Mouse (Mus musculus): ENCODE measurements around the gene Fam25c. TPM values are rescaled to one million over a fixed set of nuclear protein-coding genes. Genes with fewer than 3 reads are reported as not detected.
"Not testable (repeated sequence)": the region's sequence is repeated elsewhere in the genome, so short reads cannot be mapped to it uniquely, and the experiment has no call there.

Fam25c gene
- polyA plus RNA-seq, 1 experiment from 2014 or later = not detected

DNA sequence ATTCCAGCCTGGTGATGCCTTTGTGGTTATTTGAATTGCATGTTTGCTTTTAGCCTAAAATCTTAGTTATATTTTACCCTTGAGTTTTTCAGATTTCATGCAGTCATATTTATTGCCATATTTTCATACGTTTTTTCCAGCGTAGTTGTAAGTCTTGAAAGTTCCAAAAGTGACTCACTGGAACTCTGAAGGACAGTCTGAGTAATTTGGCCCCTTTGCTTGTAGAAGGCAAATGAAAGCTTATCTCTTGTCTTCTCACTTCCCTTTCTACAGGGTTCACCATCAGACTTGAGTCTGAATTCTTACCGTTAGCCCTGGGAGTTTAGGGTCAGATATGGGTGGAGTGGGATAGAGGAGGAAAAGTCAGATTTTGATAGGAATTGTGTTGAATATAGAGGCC is 28.6 kb downstream of the Fam25c start:
- H3K4me3 ChIP-seq (ENCODE audit: inconsistent target) = no peak overlapping the region
- WGBS (ENCODE audit: missing documents) = 94% methylated on average over 3 of the region's 3 CpGs
- peaks cover 69% of the 10 kb centered on the region for H3K36me3 ChIP-seq (ENCODE audit: inconsistent target)
- H3K27ac ChIP-seq = no peak overlapping the region
- H3K79me2 ChIP-seq (ENCODE audit: inconsistent target) = peaks cover 41% of the 10 kb centered on the region

DNA sequence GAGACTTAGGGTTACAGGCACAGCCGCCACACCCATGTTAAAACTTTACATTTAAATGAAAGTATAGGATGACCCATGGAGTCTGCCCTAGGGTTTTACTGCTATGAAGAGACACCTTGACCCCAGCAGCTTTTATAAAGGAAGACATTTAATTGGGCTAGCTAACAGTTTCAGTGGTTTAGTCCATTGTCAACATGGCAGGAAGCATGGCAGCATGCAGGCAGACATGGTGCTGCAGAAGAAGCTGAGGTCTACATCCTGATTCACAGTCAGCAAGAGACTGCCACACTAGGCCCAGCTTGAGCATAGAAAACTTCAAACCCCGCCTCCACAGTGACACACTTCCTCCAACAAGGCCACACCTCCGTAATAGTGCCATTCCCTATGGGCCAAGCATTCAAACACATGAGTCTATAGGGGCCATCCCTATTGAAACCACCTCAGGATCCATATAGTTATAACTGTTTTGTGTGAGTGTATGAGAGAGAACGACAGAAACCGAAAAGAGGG is 31.6 kb downstream of the Fam25c start:
- H3K36me3 ChIP-seq (ENCODE audit: inconsistent target) = peaks cover 57% of the 10 kb centered on the region
- peaks cover 71% of the 10 kb centered on the region for H3K79me2 ChIP-seq (ENCODE audit: inconsistent target)
- 99% methylated on average over 5 of the region's 5 CpGs for WGBS (ENCODE audit: missing documents)
- no peak overlapping the region for H3K27ac ChIP-seq
- no peak overlapping the region for H3K4me3 ChIP-seq (ENCODE audit: inconsistent target)

DNA sequence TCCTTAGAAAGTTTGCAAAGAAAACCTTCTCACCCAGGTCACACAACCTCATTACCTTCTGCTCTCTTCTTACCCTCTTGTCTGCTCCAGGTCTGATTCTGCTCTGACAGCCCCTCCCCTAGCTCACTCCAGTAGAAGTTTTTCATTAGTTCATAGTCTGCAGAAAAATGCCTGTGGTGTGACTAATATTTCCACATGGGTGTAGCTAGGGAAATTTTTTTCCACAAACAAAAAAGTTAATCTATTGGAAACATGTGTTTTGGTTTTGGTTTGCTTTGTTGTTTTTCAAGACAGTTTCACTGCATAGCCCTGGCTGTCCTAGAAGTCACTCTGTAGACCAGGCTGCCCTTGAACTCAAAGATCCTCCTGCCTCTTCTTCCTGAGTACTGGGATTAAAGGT is 37.1 kb downstream of the Fam25c start:
- H3K4me3 ChIP-seq (ENCODE audit: inconsistent target) = no peak overlapping the region
- peaks cover 17% of the 10 kb centered on the region for H3K36me3 ChIP-seq (ENCODE audit: inconsistent target)
- peaks cover 91% of the 10 kb centered on the region for H3K79me2 ChIP-seq (ENCODE audit: inconsistent target)
- no peak overlapping the region for H3K27ac ChIP-seq

DNA sequence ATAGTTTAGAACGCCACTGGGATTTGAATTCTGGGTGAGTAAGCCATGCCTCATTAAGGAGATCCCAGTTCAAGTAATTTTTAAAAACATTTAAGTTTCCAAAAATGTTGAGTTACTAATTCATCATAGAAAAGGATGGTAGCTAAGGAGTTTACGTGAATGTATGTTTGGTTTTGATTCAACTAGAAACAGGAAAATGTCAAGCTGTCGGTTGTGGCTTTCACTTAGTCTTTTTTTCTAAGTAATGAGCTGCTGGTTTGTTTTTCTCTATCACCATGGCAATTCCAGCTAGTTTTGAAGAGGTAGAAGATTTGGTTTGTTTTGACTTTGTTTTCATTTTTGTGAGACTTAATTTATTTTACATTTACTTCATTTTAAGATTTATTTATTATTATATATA is 37.8 kb downstream of the Fam25c start:
- Histone ChIP-seq H3K4me3 (ENCODE audit: inconsistent target) (no peak overlapping the region), H3K36me3 (ENCODE audit: inconsistent target) (peaks cover 17% of the 10 kb centered on the region), H3K79me2 (ENCODE audit: inconsistent target) (peaks cover 94% of the 10 kb centered on the region), H3K27ac (no peak overlapping the region)
- 75% methylated on average over 3 of the region's 3 CpGs for WGBS (ENCODE audit: missing documents)

DNA sequence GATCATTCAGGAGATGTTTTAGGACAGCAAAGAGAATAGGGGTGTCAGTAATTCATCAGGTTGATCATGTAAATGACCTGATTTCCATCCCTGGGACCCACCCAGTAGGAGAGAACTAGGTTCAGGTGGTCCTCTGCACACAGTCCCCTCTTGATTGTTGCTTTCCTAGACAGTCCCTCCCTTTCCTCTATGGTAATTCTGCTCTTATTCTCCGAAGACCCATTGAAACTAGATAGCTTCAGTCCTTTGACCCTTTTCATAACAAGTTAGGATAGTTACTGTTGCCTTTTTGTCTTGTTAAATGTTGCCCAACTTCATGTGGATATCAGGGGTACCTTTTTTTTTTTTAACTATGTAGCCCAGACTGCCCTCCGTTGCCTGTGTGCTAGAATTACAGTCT is 38.9 kb downstream of the Fam25c start:
- WGBS (ENCODE audit: missing documents) = 93% methylated on average over 2 of the region's 2 CpGs
- Histone ChIP-seq H3K36me3 (ENCODE audit: inconsistent target) (peaks cover 12% of the 10 kb centered on the region), H3K79me2 (ENCODE audit: inconsistent target) (peaks cover 100% of the 10 kb centered on the region), H3K4me3 (ENCODE audit: inconsistent target) (no peak overlapping the region), H3K27ac (no peak overlapping the region)

DNA sequence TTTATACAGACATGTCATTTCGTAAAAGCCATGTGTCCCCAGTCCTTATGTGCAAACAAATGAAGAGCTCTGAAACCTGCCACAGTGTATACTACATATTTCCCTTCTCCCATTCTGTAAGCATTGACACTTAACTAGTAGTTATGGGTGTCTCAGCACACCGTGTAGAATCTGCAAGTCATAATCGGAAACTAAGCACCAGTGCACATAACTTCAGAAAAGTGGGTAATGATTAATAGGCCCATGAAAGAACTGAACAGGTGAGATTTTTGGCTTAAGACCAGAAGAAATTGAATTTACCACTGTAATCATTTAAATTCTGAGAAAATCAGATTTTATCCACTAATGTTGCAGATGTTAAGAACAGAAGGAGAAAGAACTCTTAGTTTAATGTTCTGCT is 40.4 kb downstream of the Fam25c start:
- Histone ChIP-seq H3K27ac (no peak overlapping the region), H3K79me2 (ENCODE audit: inconsistent target) (peaks cover 87% of the 10 kb centered on the region), H3K4me3 (ENCODE audit: inconsistent target) (no peak overlapping the region), H3K36me3 (ENCODE audit: inconsistent target) (peaks cover 4% of the 10 kb centered on the region; the same call in 1 of the 2 replicates)
- 40% methylated on average over 3 of the region's 3 CpGs for WGBS (ENCODE audit: missing documents)

DNA sequence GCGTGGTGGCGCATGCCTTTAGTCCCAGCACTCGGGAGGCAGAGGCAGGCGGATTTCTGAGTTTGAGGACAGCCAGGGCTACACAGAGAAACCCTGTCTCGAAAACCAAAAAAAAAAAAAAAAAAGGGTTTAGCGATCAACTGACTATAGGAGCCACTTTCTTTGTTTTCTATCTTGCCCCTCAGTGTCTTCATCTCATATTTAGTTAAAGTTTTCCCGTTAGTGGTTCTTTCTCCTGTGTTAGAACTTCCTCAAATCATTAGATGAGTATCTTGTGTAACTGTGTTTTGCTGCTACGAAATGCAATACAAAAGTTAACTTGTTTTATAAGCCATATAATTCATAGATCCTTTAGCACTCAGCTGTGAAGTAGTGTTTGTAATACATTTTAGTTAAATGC is 40.9 kb downstream of the Fam25c start:
- not testable (repeated sequence) for H3K27ac ChIP-seq; H3K4me3 ChIP-seq (ENCODE audit: inconsistent target); H3K36me3 ChIP-seq (ENCODE audit: inconsistent target)
- whole genome bisulfite sequencing (ENCODE audit: missing documents) = 6% methylated on average over 3 of the region's 8 CpGs
- H3K79me2 ChIP-seq (ENCODE audit: inconsistent target) = peaks cover 83% of the 10 kb centered on the region

DNA sequence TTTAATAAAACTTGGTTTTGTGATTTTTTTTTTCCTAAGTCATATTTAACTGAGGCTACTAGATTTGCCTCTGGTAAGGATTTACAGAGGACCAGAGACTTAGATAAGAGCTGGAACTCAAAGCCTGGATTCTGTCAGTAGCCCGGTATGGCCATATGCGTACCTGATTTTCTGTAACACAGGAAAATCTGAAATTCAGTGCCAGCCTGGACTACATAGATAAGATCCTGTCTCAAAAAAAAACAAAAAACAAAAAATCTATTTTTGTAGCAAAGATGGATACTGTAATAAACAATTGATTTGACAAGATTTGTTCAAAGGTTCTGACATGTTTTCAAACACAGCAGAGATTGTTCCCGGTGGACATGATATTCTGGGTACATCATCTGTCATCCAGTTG is 41.6 kb downstream of the Fam25c start:
- 95% methylated on average over 3 of the region's 3 CpGs for WGBS (ENCODE audit: missing documents)
- H3K36me3 ChIP-seq (ENCODE audit: inconsistent target) = no peaks in the 10 kb centered on the region
- H3K4me3 ChIP-seq (ENCODE audit: inconsistent target) = no peak overlapping the region
- no peak overlapping the region for H3K27ac ChIP-seq
- H3K79me2 ChIP-seq (ENCODE audit: inconsistent target) = peaks cover 75% of the 10 kb centered on the region

DNA sequence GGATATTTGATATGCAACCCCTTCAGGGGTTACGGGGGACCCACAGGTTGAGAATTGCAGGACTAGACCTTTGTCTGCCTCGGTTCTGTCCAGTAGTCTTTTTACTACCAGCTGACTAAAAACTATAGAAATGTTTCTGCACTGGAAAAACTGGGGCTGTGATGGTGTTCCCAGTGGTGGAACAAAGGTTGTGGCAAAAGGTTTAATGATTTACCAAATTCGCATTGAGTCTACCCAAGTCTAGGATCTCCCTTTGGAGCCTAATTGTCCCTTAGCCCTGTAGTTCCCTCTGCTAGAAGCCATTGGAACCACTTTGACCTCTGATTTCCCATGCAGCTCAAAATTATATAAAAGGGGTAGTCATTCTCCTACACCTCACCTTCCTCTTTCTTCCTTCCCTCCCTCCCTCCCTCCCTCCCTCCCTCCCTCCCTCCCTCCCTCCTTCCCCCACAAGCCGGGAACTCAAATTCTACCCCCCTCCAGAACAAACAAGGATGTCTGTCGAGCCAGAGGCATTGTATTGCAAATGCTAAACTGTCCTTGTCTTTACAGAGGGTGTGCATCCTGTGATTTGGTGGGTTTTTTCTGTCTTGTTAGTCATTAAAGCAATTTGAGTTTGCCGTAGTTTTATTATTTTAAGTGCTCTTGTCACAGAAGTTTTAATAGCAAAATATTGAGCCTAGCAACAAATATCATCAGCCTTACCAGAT is 42.7 kb downstream of the Fam25c start:
- H3K27ac ChIP-seq = peak overlapping the region; percentile 57
- WGBS (ENCODE audit: missing documents) = 19% methylated on average over 4 of the region's 6 CpGs
- H3K36me3 ChIP-seq (ENCODE audit: inconsistent target) = no peaks in the 10 kb centered on the region
- H3K79me2 ChIP-seq (ENCODE audit: inconsistent target) = peaks cover 64% of the 10 kb centered on the region
- peak overlapping the region; percentile 73 for H3K4me3 ChIP-seq (ENCODE audit: inconsistent target)

DNA sequence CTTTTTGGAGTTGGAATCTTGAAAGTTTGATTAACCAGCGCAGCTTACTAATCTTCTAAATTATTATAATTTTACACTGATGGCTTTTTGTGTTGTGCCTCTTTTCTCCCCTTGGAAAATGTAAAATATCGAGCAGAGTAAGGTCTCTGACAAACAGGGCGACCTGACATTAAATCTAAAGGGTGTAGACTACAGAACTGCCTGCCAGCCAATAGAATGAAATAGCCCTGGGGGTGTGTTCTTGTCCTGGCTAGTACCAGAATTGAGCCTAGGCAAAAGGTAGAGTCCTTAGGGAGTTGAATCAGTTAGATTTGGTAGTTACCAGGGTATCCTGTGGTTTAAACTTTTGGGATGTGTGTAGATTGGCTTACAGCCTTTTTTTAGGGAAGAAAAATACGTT is 43.5 kb downstream of the Fam25c start:
- 0% methylated on average over 4 of the region's 4 CpGs for WGBS (ENCODE audit: missing documents)
- H3K36me3 ChIP-seq (ENCODE audit: inconsistent target) = no peaks in the 10 kb centered on the region
- H3K27ac ChIP-seq = peak overlapping the region; percentile 57
- peak overlapping the region; percentile 73 for H3K4me3 ChIP-seq (ENCODE audit: inconsistent target)
- peaks cover 56% of the 10 kb centered on the region for H3K79me2 ChIP-seq (ENCODE audit: inconsistent target)

DNA sequence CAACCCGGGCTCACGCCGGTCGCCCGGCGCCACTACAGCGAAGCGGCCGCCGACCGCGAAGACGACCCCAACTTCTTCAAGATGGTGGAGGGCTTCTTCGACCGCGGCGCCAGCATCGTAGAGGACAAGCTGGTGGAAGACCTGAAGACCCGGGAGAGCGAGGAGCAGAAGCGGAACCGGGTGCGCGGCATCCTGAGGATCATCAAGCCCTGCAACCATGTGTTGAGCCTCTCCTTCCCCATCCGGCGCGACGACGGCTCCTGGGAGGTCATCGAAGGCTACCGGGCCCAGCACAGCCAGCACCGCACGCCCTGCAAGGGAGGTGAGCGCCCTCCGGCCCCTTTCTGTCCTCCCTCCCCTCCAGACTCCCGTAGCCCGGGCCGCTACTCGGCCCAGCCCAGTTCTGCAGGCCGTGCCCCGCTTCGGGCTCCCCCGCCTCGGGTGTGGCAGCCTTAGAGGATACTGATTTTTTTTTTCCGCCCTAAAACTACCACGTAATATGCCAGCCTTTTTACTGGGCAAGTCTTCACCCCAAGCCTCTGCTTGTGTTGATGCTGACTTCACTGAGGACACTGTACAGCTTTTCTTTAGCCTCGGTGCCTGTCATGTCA is 44.1 kb downstream of the Fam25c start:
- no peaks in the 10 kb centered on the region for H3K36me3 ChIP-seq (ENCODE audit: inconsistent target)
- peak overlapping the region; percentile 57 for H3K27ac ChIP-seq
- under 1% methylated on average over 35 of the region's 47 CpGs for WGBS (ENCODE audit: missing documents)
- H3K4me3 ChIP-seq (ENCODE audit: inconsistent target) = peak overlapping the region; percentile 73
- H3K79me2 ChIP-seq (ENCODE audit: inconsistent target) = peaks cover 50% of the 10 kb centered on the region

DNA sequence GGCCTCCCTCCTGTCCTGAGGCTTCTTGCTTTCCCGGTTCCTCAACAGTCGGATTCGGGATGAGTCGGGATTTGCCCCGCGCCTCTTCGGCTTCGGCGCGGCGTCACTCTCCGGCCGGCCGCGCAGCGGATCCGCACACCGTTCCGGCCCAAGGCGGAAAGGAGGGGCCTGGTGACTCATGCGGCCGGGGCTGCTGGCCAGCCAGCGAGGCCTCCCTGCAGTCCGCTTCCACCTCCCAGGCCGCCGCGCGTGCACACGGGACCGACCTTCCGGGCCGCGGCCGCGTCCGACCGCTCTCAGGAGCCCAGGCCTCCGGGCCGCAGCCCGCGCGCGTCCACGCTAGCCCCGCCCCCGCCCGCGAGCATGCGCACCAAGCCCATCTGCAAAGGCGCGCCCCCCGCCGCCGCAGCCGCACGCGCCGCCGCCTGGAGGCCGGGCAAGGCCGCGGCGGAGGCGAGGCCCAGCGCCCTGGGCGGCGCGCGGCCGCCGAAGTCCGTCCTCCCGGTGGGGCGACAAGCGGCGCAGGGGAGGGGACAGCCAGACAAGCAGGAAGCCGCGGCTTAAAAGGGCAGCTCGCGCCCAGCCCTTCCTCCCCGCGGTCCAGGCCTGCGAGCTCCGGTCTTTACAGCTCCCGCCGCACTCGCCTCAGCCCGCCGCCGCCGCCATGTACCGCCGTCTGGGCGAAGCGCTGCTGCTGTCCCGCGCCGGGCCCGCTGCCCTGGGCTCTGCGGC is 44.8 kb downstream of the Fam25c start, which contains the start of the genes Shld2 and Glud1:
TSS of gene Shld2 (minus strand) at position 260 of the 732 bp plus-strand sequence.
TSS of gene Glud1 (plus strand) at position 494 of the 732 bp plus-strand sequence.
- H3K36me3 ChIP-seq (ENCODE audit: inconsistent target) = no peaks in the 10 kb centered on the region
- peak within 1 kb of the TSS; percentile 82 for H3K27ac ChIP-seq
- WGBS (ENCODE audit: missing documents) = under 1% methylated on average over 56 of the region's 100 CpGs
- peaks cover 43% of the 10 kb centered on the region for H3K79me2 ChIP-seq (ENCODE audit: inconsistent target)
- peak within 1 kb of the TSS; percentile 73 for H3K4me3 ChIP-seq (ENCODE audit: inconsistent target)

DNA sequence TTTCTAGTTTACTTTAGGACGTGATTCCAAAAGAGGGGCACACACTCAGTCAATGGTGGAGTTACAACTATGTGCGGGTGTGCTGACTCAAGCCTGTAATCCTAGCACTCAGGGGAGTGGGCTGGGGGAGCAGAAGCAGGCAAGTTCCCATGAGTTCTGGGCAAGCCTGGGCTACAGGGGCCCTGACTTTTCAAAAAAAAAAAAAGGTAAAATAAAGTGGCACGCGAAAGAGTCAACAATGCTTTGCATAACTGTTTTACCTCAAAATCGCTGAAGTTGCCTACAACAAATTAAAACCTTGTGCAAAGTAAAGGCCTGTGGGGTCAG is 45.4 kb downstream of the Fam25c start:
- 8% methylated on average over 5 of the region's 5 CpGs for WGBS (ENCODE audit: missing documents)
- Histone ChIP-seq H3K4me3 (ENCODE audit: inconsistent target) (peak overlapping the region; percentile 59), H3K36me3 (ENCODE audit: inconsistent target) (no peaks in the 10 kb centered on the region), H3K79me2 (ENCODE audit: inconsistent target) (peaks cover 37% of the 10 kb centered on the region), H3K27ac (peak overlapping the region; percentile 82)

DNA sequence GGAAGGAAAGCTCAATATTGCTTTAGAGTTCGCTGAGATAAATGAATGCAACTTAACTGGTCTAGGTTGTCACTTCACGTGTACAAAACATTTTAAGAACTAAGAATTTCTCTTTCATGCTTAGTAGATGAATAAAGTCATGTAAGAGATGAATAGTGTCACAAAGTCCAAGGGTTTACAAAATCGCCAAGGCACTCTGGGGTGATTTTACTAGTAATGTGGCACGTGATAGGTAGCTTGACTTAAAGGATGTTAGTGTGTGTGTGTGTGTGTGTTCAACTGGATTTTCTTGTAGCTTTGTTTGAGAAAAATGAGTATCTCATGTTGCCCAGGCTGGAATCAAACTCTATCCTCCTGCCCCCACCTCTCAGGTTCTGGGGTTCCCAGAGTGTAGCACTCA is 46.0 kb downstream of the Fam25c start:
- WGBS (ENCODE audit: missing documents) = 84% methylated on average over 4 of the region's 4 CpGs
- Histone ChIP-seq H3K79me2 (ENCODE audit: inconsistent target) (peaks cover 31% of the 10 kb centered on the region), H3K27ac (no peak overlapping the region; the same call in 1 of the 2 replicates), H3K36me3 (ENCODE audit: inconsistent target) (no peaks in the 10 kb centered on the region), H3K4me3 (ENCODE audit: inconsistent target) (no peak overlapping the region)

DNA sequence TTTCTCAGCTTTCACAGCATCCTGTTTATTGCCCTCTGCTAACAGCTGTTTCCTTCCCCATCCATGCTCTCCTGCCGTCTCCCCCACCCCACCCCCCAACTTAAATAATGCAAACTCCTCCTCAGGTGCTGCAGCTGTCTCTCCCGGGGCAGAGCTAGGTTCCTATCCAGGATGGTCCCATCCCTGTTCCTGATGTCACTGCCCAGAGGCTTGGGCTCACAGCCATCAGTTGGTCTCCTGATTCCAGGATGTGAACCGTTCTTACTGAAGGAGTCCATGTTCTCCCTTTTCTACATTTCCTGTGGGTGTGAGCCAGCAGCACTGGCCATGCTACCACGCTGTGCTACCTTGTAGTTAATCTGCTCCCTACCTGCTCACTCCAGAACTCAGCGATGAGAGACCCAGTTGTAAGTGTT is 52.0 kb downstream of the Fam25c start:
- Histone ChIP-seq H3K79me2 (ENCODE audit: inconsistent target) (no peaks in the 10 kb centered on the region), H3K36me3 (ENCODE audit: inconsistent target) (no peaks in the 10 kb centered on the region), H3K27ac (no peak overlapping the region), H3K4me3 (ENCODE audit: inconsistent target) (no peak overlapping the region)
- WGBS (ENCODE audit: missing documents) = 30% methylated on average over 5 of the region's 5 CpGs

Data from macrophage (primary cell).